Mouse (Mus musculus) embryonic stem cell, embryonic (primary cell): ENCODE measurements at regions not wholly inside any gene's neighbourhood (a gene's known extent, or its start where the extent isn't known, plus 50 kb on each side); places are given as distances from the start of the nearest gene placed in this dataset.

Experiments
- CTCF ChIA-PET, 4 experiments: fragments of 300-600 bp in 2 of 4; fragments of 350-600 bp in 2 of 4; sonication (Branson Sonifier 250); formaldehyde crosslinking; loops; one replicate each; lab custom pipeline; 2022; ENCODE audit warnings: inconsistent platforms in 2 of 4; lab: Charles Lee
- POLR2A ChIA-PET, 4 experiments: fragments of 300-600 bp in 2 of 4; fragments of 350-600 bp in 2 of 4; sonication (Branson Sonifier 250); formaldehyde crosslinking; loops; one replicate each; lab custom pipeline; 2022; ENCODE audit warnings: antibody characterized with exemption in 4 of 4, inconsistent platforms in 1 of 4; lab: Charles Lee

DNA sequence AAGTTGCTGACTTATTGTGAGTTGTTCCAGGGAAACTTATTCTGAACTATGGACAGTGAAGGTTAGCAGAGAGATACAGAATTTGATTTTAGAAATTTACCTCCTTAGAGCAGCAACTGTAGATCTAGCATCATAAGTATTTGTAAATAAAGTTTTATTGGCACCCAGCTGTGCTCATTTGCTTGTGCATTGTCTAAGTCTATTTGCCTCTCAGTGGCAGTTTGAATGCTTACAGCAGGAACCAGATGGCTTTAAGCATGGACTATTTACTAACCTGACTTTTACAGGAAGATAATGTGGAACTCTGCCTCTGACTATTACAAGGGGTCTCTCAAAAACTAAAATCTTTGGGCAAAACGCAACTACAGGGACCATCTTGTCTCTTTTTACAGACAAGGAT is 207.2 kb downstream of the Enc1 start:
- ChIA-PET POLR2A (interaction anchor here in 3 of 4 experiments (0.5 to 7.6 kb wide), 7 partner anchors 9 to 874 kb away, joined by 3 to 57 read pairs (median 3); no protein-coding TSS in a partner anchor), CTCF (interaction anchor here in 1 of 4 experiments (0.6 kb wide), 1 partner anchor 43 kb away, joined by 3 read pairs; no protein-coding TSS in a partner anchor)

DNA sequence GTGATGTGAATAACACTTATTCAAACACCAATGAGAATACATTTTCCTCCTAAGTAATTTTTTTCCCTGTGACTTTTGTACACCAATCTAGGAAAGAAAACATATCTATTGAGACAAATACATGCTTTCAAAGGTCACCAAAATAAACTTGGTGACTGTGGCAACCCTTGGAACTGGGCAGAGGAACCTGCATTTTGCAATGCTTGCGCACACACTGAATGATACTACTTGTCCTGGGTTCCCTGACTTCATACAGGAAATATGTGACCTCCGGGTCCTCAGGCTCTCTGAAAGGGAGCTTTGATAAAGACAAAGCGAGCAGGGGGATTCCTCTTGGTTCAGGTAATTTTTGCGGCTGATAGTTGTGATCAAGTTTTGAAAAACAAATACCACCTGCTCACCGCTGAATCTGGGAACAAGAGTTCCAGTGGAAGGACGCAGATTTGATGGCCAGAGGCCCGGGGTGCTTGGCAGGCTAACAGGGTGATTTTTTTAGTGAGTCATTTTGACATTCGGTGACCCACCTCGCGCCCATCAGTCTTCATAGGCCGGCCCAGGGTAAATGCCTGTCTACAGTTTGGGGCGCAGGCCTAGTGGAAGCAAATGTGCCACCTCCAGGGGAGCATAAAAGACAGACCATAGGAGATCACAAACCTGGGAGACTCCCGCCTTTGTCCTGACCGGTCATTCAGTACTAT is 203.0 kb downstream of the Enc1 start:
- ChIA-PET CTCF (no interaction called here), POLR2A (interaction anchor here in 1 of 4 experiments (7.6 kb wide), 1 partner anchor 7 kb away, joined by 57 read pairs; no protein-coding TSS in a partner anchor)

DNA sequence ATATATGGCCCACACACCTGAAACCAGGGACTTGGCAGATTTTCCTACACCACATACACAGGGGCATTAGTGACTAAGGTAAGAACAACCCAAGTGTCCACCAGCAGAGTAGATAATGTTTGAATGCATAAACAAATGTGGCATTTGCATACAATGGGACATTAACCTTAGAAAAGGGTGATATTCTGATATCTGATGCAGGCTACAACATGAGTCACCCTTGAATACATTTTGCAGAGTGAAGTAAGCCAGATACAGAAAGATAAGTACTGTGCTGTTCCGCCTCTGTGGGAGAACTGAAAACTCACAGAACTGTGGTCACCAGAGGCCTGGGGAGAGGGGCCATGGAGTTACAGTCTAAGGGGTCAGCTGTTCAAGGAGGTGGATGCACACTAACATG is 201.9 kb downstream of the Enc1 start:
- CTCF ChIA-PET = no interaction called here
- POLR2A ChIA-PET = interaction anchor here in 2 of 4 experiments (0.6 to 2.8 kb wide), 7 partner anchors 9 to 251 kb away, joined by 3 to 16 read pairs (median 3); no protein-coding TSS in a partner anchor

DNA sequence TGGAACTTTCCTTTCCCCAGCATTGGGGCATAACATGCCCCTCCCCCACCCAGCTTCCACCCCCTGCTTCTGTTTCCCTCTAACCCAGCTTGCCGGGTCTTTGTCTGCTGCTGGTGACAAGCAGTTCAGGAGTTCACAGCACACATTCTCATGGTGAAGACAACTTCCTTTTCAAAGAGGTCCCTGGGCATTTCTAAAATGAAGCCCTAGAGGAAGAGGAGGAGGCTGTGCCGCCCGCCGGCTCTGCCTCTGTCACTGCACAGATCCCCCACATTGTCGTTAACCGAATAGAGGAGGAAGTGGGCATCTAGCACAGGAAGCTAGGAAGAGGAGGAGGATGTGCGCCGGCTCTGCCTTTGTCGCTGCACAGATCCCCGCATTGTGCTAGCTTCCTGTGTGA is 201.4 kb downstream of the Enc1 start:
- ChIA-PET CTCF (no interaction called here), POLR2A (interaction anchor here in 3 of 4 experiments (0.5 to 2.8 kb wide), 13 partner anchors 9 to 251 kb away, joined by 3 to 16 read pairs (median 3); no protein-coding TSS in a partner anchor)

DNA sequence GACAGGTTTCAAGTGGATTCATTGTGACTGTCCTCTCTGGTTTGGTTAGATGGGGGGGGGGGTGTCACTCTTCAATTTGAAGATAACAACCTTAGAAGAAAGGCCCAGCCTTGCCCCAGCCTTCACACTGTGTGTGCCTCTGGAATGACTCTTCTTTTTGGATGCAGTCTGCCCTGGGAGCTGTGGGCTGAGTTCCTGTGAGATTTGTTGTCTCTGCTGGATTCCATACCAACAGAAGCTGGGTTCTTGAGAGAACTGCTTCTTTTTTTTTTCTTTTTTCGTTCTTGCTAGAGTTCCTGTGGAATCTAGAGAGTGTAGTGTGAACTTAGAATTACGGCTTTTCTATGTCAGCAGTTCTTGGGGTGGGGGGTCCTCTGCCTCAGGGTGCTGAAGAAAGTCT is 200.9 kb downstream of the Enc1 start:
- ChIA-PET CTCF (no interaction called here), POLR2A (interaction anchor here (0.5 to 2.8 kb wide), 14 partner anchors 9 to 180 kb away, joined by 3 to 16 read pairs (median 3); no protein-coding TSS in a partner anchor)

DNA sequence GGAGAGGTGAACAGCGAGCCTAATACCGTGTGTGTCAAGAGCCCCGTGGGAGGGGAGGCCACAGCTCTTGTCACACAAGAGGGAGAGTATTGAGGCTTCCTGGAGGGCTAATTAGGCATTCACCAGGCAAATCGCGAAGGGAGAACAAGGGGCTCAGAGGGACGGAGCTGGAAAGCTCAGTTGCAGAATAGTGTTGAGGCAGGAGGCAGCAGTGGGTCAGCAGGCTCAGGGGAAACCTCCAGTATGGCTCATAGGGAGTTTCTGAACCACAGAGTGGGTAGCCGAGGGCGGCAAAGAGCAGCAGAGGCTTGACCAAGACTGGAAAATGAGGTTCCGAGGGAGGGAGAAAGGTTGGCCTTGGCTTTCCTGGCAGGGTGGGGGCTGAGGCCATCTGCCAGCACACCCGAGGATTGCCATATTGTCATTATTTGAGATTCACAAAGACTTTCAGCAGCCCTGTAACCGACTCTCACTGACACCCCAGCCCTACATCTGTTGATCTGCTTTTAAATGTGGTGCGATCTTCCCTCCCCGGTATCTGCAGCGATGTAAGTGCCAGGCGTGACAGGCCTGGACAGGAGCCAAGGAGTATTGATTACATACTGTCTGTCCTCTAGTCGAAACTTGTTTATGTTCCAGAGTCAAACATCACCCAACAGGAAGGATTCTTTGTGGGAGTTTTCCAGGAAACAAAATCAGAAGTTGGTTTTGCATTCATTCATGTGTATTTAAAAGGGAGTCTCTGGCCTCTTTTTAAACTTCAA is 198.5 kb downstream of the Enc1 start:
- ChIA-PET POLR2A (interaction anchor here (0.8 to 6.1 kb wide), 32 partner anchors 8 to 380 kb away, joined by 3 to 136 read pairs (median 4); partner anchors contain the start of gene Enc1 (in 2 of the 4)), CTCF (interaction anchor here in 3 of 4 experiments (0.6 to 1.7 kb wide), 5 partner anchors 13 to 199 kb away, joined by 3 to 6 read pairs (median 4); partner anchors contain the start of gene Enc1 (in 1 of the 3))

DNA sequence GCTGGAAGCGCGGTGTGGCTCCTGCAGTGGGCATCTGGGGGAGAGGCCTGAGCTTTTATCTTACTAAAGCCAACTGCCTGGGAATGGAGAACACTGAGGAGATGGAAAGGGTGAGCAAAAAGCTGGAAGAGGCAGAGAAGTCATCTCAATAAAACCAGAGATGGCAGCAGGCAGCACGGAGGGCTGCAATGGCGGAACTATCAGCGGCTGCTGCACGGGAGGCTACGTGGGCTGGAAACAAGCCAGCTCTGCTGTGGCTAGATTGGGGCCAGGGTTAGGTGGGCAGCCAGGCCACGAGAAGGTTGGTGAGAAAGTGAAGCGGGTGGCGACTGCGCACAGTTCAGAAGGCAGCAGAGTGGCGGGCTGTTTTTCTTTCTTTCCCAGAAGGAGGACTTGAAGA is 197.8 kb downstream of the Enc1 start:
- ChIA-PET POLR2A (interaction anchor here (0.7 to 6.1 kb wide), 37 partner anchors 8 to 381 kb away, joined by 3 to 136 read pairs (median 4); partner anchors contain the start of gene Enc1 (in 2 of the 4)), CTCF (interaction anchor here in 2 of 4 experiments (0.6 to 1.7 kb wide), 3 partner anchors 14 to 198 kb away, joined by 4 to 6 read pairs (median 6); partner anchors contain the start of gene Enc1 (in 1 of the 2))

DNA sequence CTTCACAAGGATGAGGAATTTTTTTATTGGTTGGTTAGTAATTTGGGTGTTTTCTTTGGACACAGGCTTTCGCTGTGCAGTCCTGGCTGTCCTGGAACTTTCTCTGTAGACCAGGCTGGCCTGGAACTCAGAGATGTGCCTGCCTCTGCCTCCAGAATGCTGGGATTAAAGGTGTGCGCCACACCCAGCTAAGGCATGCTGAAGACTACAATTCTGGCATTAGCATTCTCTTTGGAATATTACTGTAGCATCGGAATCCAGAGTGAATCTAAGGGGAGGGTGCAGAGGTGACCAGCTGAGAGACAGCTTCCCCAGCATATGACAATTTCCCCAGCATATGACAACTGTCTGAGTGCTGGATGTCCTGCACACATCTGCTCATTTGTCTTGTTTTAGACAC is 197.4 kb downstream of the Enc1 start:
- CTCF ChIA-PET = interaction anchor here in 1 of 4 experiments (1.7 kb wide), 1 partner anchor 198 kb away, joined by 6 read pairs; the partner anchor contains the start of gene Enc1
- POLR2A ChIA-PET = interaction anchor here (0.6 to 6.1 kb wide), 33 partner anchors 9 to 382 kb away, joined by 3 to 136 read pairs (median 4); partner anchors contain the start of gene Enc1 (in 1 of the 4)

DNA sequence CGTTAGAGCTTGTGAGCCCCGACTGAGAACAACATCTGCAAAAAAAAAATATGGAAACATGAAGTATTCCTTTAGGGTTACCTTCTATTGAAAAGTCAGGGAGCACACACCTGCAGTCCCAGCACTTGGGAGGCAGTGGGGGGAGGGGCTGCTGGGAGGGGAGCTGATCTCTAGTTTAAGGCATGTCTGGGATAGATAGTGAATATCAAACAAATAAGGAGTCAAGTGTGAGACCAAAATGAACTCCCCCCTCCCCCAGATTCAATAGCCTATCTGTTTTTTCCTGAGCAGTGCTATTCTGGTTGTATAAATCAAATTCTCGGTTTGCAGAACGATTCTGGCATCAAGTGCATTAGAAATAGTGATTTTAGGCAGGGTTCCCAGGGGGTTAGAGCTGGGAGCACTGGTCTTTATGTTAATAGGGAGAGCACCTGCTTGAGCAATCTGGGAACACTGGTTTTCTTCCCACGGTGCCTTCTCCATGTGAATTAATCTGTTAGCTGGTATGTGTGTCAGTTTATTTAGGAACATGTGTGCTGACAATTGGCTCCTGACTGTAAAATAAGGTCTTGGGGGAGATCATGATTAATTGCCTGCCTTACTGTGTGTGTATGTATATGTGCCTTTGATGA is 195.9 kb downstream of the Enc1 start:
- ChIA-PET POLR2A (interaction anchor here (0.6 to 6.1 kb wide), 52 partner anchors 8 to 240 kb away, joined by 3 to 136 read pairs (median 4); partner anchors contain the start of genes Enc1 (in 4 of the 4) and Hexb (in 1 of the 4)), CTCF (interaction anchor here in 3 of 4 experiments (0.6 to 1.8 kb wide), 3 partner anchors 126 to 196 kb away, joined by 3 to 4 read pairs (median 3); partner anchors contain the start of gene Enc1 (in 1 of the 3))

DNA sequence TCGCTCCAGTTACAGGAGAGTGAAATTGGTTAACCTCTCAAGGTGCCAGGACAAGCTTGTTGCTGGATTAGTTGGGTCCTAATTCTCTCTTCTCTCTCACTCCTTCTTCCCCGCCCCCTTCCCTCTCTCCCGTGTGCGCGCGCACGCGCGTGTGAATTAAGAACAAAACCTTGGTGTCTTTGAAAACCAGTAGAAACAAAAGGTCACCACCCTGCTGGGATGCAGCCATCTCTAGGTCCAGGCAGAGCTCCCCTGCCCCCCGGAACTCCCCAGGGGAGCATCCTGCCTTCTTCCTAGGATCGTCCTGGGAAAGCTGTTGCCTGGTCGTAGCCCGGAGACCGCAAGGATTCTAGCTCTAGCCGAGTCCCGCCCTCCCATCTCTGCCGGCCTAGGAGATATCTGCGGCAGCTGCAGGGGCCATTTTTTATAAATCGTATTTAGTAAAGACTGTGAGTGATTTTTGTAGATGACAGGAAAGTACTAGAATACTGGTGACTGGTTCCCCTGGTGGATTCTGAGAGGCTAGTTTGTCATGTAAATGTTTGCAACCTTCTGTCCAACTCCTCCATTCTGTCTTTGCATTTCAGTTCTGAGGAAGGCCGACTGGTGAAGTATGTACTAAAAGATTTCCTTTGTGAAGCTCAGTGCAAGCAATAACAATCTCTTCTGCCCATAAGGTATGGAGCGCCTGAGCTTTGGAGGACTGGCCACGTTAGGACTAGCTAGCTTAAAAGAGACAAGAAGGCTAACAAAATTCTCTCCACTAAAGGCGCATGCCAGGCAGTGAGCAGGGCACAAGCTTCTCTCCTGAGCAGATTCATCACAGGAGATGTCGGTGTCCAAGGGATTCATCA is 195.2 kb downstream of the Enc1 start:
- POLR2A ChIA-PET = interaction anchor here (0.6 to 6.1 kb wide), 92 partner anchors 10 to 489 kb away, joined by 3 to 136 read pairs (median 4); partner anchors contain the start of genes Enc1 (in 4 of the 4), Fam169a (in 1 of the 4) and Hexb (in 1 of the 4)
- CTCF ChIA-PET = interaction anchor here in 3 of 4 experiments (0.6 to 1.8 kb wide), 5 partner anchors 10 to 196 kb away, joined by 3 to 7 read pairs (median 3); partner anchors contain the start of gene Enc1 (in 2 of the 3)

DNA sequence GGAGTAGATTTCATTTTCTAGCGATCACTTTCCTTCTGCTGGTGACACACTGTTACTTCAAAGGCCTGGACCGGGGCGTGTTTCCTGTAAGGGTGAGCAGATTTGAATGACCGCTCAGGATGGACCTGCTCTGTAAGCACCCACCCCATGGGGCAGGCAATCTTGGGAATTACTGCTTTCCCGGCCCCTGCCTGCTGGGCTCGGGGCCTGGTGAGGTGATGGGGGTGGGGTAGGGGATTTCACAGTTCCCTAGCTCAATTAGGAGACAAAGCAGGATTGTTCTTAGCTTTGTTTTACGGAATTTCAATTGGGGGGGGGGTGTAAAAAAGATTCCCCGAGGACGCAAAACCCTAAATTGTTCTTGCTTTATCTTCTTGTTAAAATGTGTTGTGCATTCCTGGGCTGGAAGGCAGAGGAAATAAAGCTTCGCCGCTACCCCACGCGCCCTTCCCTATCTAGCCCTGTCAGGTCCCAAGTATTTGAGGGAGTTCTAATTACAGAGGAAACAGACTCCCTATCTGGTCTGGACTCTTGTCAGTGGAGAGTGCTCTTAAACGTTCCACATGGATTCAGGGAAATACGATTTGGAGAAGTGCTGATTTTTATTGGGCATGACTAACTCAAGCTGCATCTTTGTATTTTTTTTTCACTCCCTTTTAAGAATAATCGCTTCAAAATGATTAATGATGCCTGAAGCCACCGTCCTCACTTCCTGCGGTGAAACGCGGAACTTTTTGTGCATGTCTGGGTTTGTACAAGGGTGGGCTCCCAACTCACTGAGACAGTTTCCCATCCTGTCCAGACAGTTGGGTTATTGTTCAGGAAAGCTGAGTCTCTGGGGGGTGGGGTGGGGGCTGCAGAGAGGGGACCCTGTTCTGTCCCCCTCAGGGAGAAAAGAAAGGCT is 194.3 kb downstream of the Enc1 start:
- ChIA-PET CTCF (interaction anchor here in 3 of 4 experiments (0.6 to 1.8 kb wide), 5 partner anchors 11 to 597 kb away, joined by 3 to 7 read pairs (median 4); partner anchors contain the start of gene Enc1 (in 2 of the 3)), POLR2A (interaction anchor here (0.5 to 6.1 kb wide), 98 partner anchors 11 to 1988 kb away, joined by 3 to 136 read pairs (median 4); partner anchors contain the start of genes Enc1 (in 4 of the 4), Fam169a (in 1 of the 4) and Hexb (in 1 of the 4))

DNA sequence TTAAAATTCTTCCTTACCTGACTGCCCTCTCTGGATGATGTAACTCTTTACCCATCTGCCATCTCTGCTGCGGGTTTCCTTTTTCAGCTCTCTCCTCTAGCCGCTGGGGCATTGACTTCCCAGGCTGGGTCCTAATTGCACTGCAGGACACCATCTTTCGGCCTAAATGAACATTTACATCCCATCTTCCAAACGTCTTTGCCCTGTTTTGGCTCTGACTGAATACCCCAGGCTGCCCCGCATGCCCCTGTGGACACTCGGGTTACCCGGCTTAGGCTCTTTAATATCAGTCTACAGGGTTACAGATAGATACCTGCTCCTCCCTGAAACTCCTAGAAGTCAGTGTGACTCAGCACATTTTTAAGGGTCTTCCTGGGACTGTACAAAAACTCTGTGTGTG is 193.3 kb downstream of the Enc1 start:
- CTCF ChIA-PET = no interaction called here
- POLR2A ChIA-PET = interaction anchor here in 2 of 4 experiments (0.5 to 6.1 kb wide), 8 partner anchors 13 to 197 kb away, joined by 3 to 136 read pairs (median 8); partner anchors contain the start of gene Enc1 (in 1 of the 2)

DNA sequence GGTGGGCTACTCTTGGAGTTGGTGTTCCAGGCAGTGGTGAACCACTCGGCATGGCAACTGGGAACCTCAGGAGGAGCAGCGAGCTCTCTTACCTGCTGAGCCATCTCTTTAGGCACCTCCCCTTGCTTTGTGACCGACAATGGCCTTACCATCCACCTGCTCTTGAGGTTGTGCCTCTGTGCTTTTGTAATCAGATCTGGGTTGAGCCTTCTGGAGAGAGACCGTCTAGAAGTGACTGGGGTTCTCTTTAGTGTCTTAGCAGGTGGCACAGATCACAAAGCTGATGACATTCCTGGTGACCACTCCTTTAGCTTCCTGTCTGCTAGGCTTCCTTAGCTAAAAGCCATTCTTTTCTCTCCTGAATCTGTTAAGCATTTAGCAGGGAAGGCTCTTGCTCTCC is 191.7 kb downstream of the Enc1 start:
- ChIA-PET POLR2A (interaction anchor here (0.5 to 3.3 kb wide), 76 partner anchors 9 to 382 kb away, joined by 3 to 42 read pairs (median 4); partner anchors contain the start of genes Enc1 (in 2 of the 4) and Fam169a (in 1 of the 4)), CTCF (interaction anchor here in 1 of 4 experiments (0.6 kb wide), 1 partner anchor 92 kb away, joined by 3 read pairs; no protein-coding TSS in a partner anchor)

DNA sequence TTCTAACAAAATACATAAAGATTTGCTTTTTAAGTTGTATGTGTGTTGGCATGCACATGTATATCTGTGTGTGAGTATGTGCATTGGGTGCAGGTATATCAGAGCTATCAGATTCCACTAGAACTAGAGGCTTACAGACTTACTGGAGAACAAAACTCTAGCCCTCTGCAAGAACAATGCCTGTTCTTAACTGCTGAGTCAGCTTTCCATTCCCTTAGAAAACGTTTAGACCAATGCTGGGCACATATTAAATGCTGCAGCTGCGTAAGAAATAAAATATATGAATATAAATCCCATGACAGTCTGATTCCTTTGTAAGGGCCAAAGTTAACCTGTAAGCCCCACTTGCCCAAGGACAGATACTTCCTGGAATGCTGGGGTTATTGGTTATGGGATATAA is 190.0 kb downstream of the Enc1 start:
- ChIA-PET CTCF (no interaction called here), POLR2A (interaction anchor here in 3 of 4 experiments (0.6 to 3.3 kb wide), 10 partner anchors 8 to 66 kb away, joined by 3 to 42 read pairs (median 3); no protein-coding TSS in a partner anchor)

DNA sequence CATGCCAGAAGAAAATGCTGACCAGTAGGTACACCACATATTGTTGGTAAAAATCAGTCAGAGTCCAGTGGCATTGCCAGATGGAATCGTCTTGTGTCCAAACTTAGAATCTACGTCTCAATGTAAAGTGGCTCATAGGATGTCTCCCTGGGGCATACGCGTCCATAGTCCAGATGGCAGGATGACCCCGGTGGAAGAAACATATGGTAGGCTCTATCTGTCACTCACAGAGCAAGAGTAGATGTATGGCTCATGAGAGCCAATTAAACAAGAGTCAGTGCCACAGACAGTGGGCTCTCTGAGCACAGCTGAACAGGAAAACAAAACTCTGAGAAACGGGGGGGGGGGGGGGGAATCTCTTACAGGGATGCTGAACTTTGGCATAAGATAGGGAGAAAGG is 187.3 kb downstream of the Enc1 start:
- CTCF ChIA-PET = no interaction called here
- POLR2A ChIA-PET = interaction anchor here in 2 of 4 experiments (0.6 to 1.6 kb wide), 2 partner anchors 9 to 90 kb away, joined by 6 read pairs; no protein-coding TSS in a partner anchor
